Mouse (Mus musculus) CH12.LX (cell line): Measurements from ENCODE around the gene Pde4d.

Experiments
- MAFK ChIP-seq: IDR thresholded peaks from 2 replicates; pipeline ENCODE4 v1.6.1; 2011; ENCODE audit warnings: low read length, improper control_type of control experiment; ENCODE audit not compliant: insufficient replicate concordance
- POLR2A ChIP-seq: IDR thresholded peaks from 2 replicates; pipeline ENCODE4 v1.6.1; 2011; ENCODE audit warnings: low read depth, mild to moderate bottlenecking, improper control_type of control experiment, low read length

GRCm38 (mm10) chr13:109388626-109389220, 939.0 kb downstream of the Pde4d start:
- TF ChIP-seq POLR2A, result no peak
- TF ChIP-seq MAFK, result no peak
